Mouse (Mus musculus) liver, embryonic 14.5 days (tissue): ENCODE measurements around the gene Cldn13. TPM values are rescaled to one million over a fixed set of nuclear protein-coding genes. Genes with fewer than 3 reads are reported as not detected.

Source experiments
- ATAC-seq: fragments of 200-750 bp; cut with Nextera tagmentation; 2 replicates; pipeline ENCODE4 v1.8.0; 2017; ENCODE audit warnings: moderate number of reproducible peaks, mild to moderate bottlenecking, moderate library complexity; ENCODE audit not compliant: insufficient read depth
- DNase-seq, 3 experiments: peaks; one replicate each; pipeline ENCODE4 v3.0.0-alpha.2; 2012 to 2013; ENCODE audit warnings: low read depth in 3 of 3, low spot score in 3 of 3
- H3K27ac ChIP-seq: fragments of 300-500 bp; sonication (generic); 2 replicates; pipeline ENCODE4 v1.5.1; 2014; ENCODE audit warnings: moderate library complexity, mild to moderate bottlenecking, control low read depth, inconsistent platforms
- H3K27me3 ChIP-seq: fragments of 300-500 bp; sonication (generic); 2 replicates; pipeline ENCODE4 v1.6.1; 2014; ENCODE audit warnings: mild to moderate bottlenecking, low read length, moderate library complexity; ENCODE audit not compliant: control insufficient read depth, insufficient read depth
- H3K36me3 ChIP-seq: fragments of 300-500 bp; sonication (generic); replicated peaks from 2 replicates; pipeline ENCODE4 v1.6.1; 2014; ENCODE audit warnings: low read depth; ENCODE audit not compliant: control insufficient read depth, insufficient read depth
- H3K4me1 ChIP-seq, 2 experiments: fragments of 200-500 bp in 1 of 2; fragments of 300-500 bp in 1 of 2; sonication (generic) in 1 of 2; replicated peaks; 2 replicates each; pipeline ENCODE4 v1.6.1; 2012 to 2014; ENCODE audit warnings: antibody characterized with exemption in 1 of 2, inconsistent platforms in 1 of 2, low read length in 1 of 2; ENCODE audit not compliant: control insufficient read depth in 2 of 2, insufficient read depth in 2 of 2
- H3K4me2 ChIP-seq: fragments of 300-500 bp; sonication (generic); 2 replicates; pipeline ENCODE4 v1.6.1; 2014; ENCODE audit warnings: low read depth, mild to moderate bottlenecking, control low read depth, moderate library complexity
- H3K4me3 ChIP-seq, 2 experiments: fragments of 200-500 bp in 1 of 2; fragments of 300-500 bp in 1 of 2; sonication (generic) in 1 of 2; 2 replicates each; pipeline ENCODE4 v1.5.1; 2012 to 2014; ENCODE audit warnings: low read depth in 2 of 2, low read length in 2 of 2, mild to moderate bottlenecking in 2 of 2, control low read depth in 1 of 2, inconsistent platforms in 1 of 2, moderate library complexity in 1 of 2; ENCODE audit not compliant: insufficient read depth in 1 of 2
- H3K9ac ChIP-seq: fragments of 300-500 bp; sonication (generic); replicated peaks from 2 replicates; pipeline ENCODE4 v1.6.1; 2014; ENCODE audit warnings: mild to moderate bottlenecking, control low read depth, moderate library complexity
- H3K9me3 ChIP-seq: fragments of 300-500 bp; sonication (generic); 2 replicates; pipeline ENCODE4 v1.6.1; 2016; ENCODE audit warnings: low read length, mixed read lengths; ENCODE audit not compliant: control insufficient read depth
- CTCF ChIP-seq: IDR thresholded peaks from 2 replicates; pipeline ENCODE4 v1.5.1; 2016; ENCODE audit warnings: antibody characterized with exemption, low read depth, control low read depth
- EP300 ChIP-seq: IDR thresholded peaks from 2 replicates; pipeline ENCODE4 v1.6.1; 2016; ENCODE audit warnings: antibody characterized with exemption, low read depth
- WGBS: fragments of 180-500 bp; shearing (Covaris S2); extraction: QIAGEN DNeasy Blood & Tissue Kit; methylation state at CpG from one replicate; pipeline ENCODE4 v1.1.7; 2014; ENCODE audit not compliant: insufficient replicate concordance; 5-methylcytosine and 5-hydroxymethylcytosine counted together
- polyA plus RNA-seq, 2 experiments: library from polyadenylated mRNA; depleted of rRNA in 1 of 2; stranded (reverse) in 1 of 2; unstranded in 1 of 2; fragments of >200 nt; fragmentation: Nextera tagmentation in 1 of 2; extraction: Ambion mirVana in 1 of 2; gene quantifications; 2 replicates each; pipeline versions ENCODE4 v1.2.1 to v1.2.3; 2012 to 2014

Cldn13 gene
- polyA plus RNA-seq, 2 experiments: 152 to 296 TPM

DNA sequence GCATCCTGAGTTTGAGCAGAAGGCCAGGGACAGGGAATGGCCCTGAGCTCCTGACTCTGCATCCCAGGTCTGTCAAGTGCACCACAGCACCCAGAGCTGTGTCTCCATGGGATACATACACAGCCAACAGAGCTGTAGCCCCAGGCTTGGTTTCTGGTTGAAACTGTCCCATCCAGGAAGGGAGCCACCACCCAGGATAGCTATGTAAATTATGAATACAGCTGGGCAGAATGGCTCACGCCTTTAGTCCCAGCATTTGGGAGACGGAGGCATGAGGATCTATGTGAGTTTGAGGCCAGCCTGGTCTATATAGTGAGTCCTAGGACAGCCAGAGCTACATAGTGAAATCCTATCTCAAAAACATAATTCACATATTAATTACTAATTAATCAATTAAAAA is 14.7 kb upstream of the Cldn13 start:
- DNase-seq: no peak
- no peaks in the 10 kb centered on the region for H3K9me3 ChIP-seq
- WGBS: 61% methylated on average over 2 of the region's 2 CpGs

DNA sequence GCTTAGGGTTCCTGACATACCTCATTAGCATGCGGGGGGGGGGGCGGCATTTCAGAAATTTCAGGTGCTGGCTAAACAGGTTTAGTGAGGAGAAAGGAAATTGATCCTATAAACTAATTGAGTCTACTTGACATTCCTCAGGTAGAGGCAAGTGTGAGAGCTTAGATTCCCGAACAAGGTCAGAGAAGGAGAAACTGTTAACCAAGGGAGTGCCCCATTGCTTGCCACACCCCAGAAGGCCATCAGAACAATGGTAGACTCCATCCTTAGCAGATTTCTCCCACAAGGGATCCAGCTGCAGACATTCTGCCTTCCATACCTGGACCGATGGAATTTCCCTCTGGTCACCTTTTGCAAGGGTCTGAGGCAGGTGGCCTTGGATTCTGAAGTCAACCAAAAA is 11.4 kb upstream of the Cldn13 start:
- Histone ChIP-seq H3K27me3 (no peaks in the 10 kb centered on the region; the same call in 1 of the 2 replicates), H3K9me3 (no peaks in the 10 kb centered on the region), H3K36me3 (no peaks in the 10 kb centered on the region), H3K4me1 (peaks cover under 1 to 6% of the 10 kb centered on the region in 2 experiments), H3K9ac (no peak overlapping the region), H3K4me2 (no peak overlapping the region), H3K27ac (no peak overlapping the region), H3K4me3 (no peak overlapping the region)
- DNase-seq: no peak
- 65% methylated on average over 4 of the region's 4 CpGs for WGBS
- TF ChIP-seq EP300: no peak
- TF ChIP-seq CTCF: no peak
- ATAC-seq: no peak

More for the DNA sequence above, 14.7 kb upstream of the Cldn13 start:
- no peak for ATAC-seq
- Histone ChIP-seq H3K4me3 (no peak overlapping the region), H3K4me2 (no peak overlapping the region), H3K4me1 (peaks cover 0 to 6% of the 10 kb centered on the region in 2 experiments; a peak in 1 of 4 replicates), H3K36me3 (no peaks in the 10 kb centered on the region; the same call in 1 of the 2 replicates), H3K27me3 (no peaks in the 10 kb centered on the region; the same call in 1 of the 2 replicates), H3K27ac (no peak overlapping the region), H3K9ac (no peak overlapping the region)
- TF ChIP-seq EP300: no peak
- no peak for TF ChIP-seq CTCF

DNA sequence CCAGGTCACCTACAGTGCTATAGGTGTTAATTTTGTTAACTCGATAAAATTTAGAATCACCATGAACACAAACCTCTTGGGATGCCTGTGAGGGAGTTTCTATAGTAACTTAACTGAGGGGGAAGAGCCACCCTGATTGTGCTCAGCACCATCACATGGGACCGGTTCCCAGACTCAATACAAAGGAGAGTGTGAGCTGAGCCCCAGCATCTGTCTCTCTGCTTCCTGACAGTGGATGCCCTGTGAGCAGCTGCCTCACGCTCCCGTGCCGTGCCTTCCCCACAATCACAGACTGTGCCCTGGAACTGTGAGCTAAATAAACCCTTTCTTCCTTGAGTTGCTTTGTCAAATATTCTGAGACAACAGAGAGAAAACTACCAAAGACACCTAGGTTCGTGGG is 7.8 kb upstream of the Cldn13 start:
- no peaks in the 10 kb centered on the region for H3K36me3 ChIP-seq
- no peak for ATAC-seq
- no peak overlapping the region for H3K4me2 ChIP-seq
- DNase-seq: no peak
- H3K27me3 ChIP-seq: no peaks in the 10 kb centered on the region
- no peaks in the 10 kb centered on the region for H3K9me3 ChIP-seq
- H3K4me3 ChIP-seq: no peak overlapping the region
- H3K4me1 ChIP-seq: peaks cover 33% of the 10 kb centered on the region in 2 experiments
- TF ChIP-seq EP300: no peak
- TF ChIP-seq CTCF: no peak
- no peak overlapping the region for H3K27ac ChIP-seq
- no peak overlapping the region for H3K9ac ChIP-seq
- 58% methylated on average over 6 of the region's 6 CpGs for WGBS

DNA sequence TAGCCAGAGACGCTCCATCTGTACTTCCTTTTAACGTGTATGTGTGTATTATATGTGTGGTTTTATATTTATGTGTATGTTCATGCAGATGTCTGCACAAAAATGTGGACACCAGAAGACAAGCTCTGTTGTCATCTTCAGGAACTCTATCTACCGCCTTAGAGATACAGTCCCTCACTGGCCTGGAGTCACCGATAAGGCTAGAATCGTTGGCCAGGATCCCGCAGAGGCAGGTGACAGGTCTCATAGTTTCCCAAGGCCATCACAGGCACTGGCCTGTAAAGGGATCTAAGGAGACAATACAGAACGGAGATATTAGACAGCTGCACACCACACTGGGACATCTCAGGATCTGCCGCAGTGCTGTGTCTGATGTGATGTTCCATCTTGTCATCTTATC is 5.8 kb upstream of the Cldn13 start:
- H3K4me2 ChIP-seq: peak overlapping the region; percentile 62
- no peaks in the 10 kb centered on the region for H3K27me3 ChIP-seq
- H3K27ac ChIP-seq: peak overlapping the region; percentile 95
- DNase-seq (peak; percentile 64 to 74 (median 65)), ATAC-seq (peak; percentile 27)
- WGBS: 39% methylated on average over 8 of the region's 8 CpGs
- peak overlapping the region; percentile 61; the same call in 1 of the 2 replicates for H3K9ac ChIP-seq
- H3K4me1 ChIP-seq: peaks cover 42 to 47% of the 10 kb centered on the region in 2 experiments
- H3K36me3 ChIP-seq: no peaks in the 10 kb centered on the region
- TF ChIP-seq CTCF: no peak
- TF ChIP-seq EP300: peak; percentile 89
- H3K4me3 ChIP-seq: no peak overlapping the region
- peaks cover 2% of the 10 kb centered on the region for H3K9me3 ChIP-seq

DNA sequence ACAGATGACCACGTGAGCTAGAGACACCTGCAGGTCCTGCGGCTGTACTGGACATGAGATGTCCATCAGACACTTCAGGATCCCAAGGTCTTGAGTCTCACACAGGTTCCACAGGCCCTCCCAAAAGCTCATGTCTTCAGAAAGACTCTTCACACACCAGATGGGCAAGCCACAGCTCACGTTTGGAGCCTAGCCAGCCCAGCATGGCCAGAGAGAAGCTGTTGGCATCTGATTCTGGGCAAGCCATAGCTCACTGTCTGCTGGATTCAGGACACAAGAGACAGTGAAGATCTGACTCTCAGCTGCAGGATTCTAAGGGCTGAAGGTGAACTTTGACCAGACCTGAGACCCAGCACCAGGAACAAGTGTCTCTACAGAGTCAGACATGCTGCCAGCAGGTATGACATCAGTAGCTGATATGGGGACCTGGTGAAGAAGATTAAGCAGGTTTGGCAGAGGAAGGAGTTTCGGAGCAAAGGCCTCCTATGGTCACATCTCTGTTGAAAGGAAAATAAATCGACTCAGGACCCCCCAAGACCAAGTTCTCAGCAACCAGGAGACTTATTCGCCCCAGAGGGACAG is 4.9 kb upstream of the Cldn13 start:
- Histone ChIP-seq H3K4me3 (no peak overlapping the region; a peak in 1 of 4 replicates), H3K9me3 (peaks cover 2% of the 10 kb centered on the region), H3K27ac (peak overlapping the region; percentile 95), H3K27me3 (no peaks in the 10 kb centered on the region), H3K4me1 (peaks cover 49 to 53% of the 10 kb centered on the region in 2 experiments), H3K36me3 (no peaks in the 10 kb centered on the region), H3K9ac (peak overlapping the region; percentile 61), H3K4me2 (peak overlapping the region; percentile 62)
- 58% methylated on average over 6 of the region's 6 CpGs for WGBS
- TF ChIP-seq EP300 (peak; percentile 77), CTCF (no peak)
- no peak for ATAC-seq
- DNase-seq: peak in 1 of 3 experiments; percentile 48
